Mouse (Mus musculus) adrenal gland, postnatal 25 days (tissue): ENCODE results near the gene Tmem59. TPM values are rescaled to one million over a fixed set of nuclear protein-coding genes. Genes with fewer than 3 reads are reported as not detected.
A peak's percentile ranks its signal among the peaks of the same experiment; 100 is the strongest.

ENCODE experiments used
- DNase-seq: peaks from one replicate; pipeline ENCODE4 v3.0.0; 2021; ENCODE audit warnings: mixed read lengths
- total RNA-seq: library from RNA; stranded (reverse); gene quantifications from 2 replicates; pipeline ENCODE4 v1.2.3, GENCODE M21; 2021

Gene Tmem59
- total RNA-seq, 1 experiment from 2014 or later, result 440 TPM

GRCm38 (mm10) chr4:107243365-107244333 lies 65.5 kb downstream of the Tmem59 start:
- DNase-seq, result no peak

DNA sequence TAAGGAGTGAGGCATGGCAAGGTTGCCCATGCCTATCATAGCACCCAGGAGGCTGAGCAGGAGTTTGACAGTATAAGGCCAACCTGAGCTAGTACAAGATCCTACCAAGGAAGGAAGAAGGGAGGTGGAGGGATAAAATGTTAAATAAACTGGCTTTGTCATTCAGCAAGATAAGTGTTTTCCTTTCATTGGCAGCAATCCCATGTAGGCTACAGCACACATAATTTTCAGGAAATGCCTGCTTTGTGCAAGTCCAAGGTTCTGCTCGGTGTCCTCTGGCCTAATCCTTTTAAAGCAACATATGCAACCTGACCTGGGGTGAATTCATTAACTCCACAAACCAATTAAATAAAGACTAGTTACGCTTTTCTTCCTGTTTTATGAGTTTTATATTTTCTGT lies 67.2 kb downstream of the Tmem59 start:
- no peak for DNase-seq

DNA sequence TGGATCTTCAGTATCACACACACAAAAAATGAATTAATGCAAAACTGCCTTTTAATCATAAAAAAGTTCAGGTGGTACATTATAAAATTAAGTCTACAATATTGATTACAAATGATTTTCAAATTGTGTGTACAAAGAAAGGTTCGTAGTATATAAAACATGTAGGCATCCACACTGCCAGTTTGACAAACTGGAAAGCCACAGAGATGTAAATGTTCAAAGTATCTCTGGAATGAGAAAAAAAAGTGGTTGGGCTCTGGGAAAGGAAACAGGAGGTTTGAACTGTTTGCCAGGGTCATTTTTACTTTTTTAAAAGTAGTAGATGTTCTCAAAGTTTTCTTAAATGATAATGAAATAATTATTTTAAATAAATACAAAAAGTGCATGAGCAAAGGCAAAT lies 67.8 kb downstream of the Tmem59 start:
- no peak for DNase-seq

DNA sequence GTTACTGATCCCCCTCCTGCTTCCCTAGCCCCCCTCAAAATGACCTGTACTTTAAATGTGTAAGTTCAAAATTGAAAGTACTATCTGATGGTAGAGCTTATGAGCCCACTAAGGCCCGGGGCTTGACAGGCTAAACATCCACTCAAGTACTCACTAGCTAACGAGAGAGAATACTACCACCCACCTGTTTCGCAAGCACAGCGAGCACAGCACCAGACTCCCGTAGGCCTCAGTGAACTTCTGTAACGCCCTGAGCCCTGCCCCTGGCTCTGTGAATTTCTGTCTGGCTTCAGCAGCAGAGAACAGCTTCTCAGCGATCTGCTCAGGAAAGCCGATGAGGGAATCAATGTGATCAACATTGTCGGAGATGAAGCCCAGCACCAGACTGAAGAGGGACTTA lies 68.9 kb downstream of the Tmem59 start:
- no peak for DNase-seq

GRCm38 (mm10) chr4:107248061-107248460 lies 69.9 kb downstream of the Tmem59 start:
- DNase-seq, result no peak

DNA sequence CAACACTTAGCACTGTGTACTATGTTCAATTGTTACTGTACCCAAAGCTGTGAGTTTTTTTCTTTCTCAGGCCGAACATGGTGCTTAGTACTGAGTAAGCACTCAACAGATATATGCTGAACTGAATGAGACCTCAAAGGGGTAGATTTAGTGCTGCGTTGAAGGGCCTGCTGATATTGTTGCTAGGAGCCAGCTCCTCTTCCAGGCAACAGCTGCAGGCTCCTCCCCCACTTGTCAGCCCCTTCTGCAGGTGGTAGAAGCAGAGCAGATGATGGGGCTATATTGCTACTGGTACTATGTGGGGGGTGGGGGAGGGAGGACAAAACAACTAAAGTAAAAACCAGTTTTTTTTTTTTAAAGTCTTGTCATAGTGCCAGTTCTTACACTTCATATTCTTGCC lies 71.3 kb downstream of the Tmem59 start:
- DNase-seq, result no peak

- peak; percentile 8 for DNase-seq
These were observed 72.3 kb downstream of the Tmem59 start for GRCm38 (mm10) chr4:107250494-107250893.

Other genes with a start within 250 kb of the Tmem59 start
- 92.2 and 107 TPM in 2 replicates for gene Mrpl37, start 111.5 kb upstream of the Tmem59 start, total RNA-seq
- gene Cyb5rl, start 111.4 kb upstream of the Tmem59 start, total RNA-seq, result 18.7 and 29.8 TPM in 2 replicates
- gene Cdcp2, start 81.5 kb upstream of the Tmem59 start, total RNA-seq, result not detected in 2 replicates
- gene Tceanc2, start 717 bp downstream of the Tmem59 start, total RNA-seq, result 28.9 and 34.6 TPM in 2 replicates
- gene Ldlrad1, start 30.8 kb downstream of the Tmem59 start, total RNA-seq, result 0.30 TPM in 1 of 2 replicates, not detected in the other
- 36.0 and 46.9 TPM in 2 replicates for gene Lrrc42, start 75.1 kb downstream of the Tmem59 start, total RNA-seq
- gene Hspb11, start 75.2 kb downstream of the Tmem59 start, total RNA-seq, result 18.1 and 26.8 TPM in 2 replicates
- 2.5 TPM in 1 of 2 replicates, not detected in the other for gene Dio1, start 128.8 kb downstream of the Tmem59 start, total RNA-seq
- gene Yipf1, start 136.0 kb downstream of the Tmem59 start, total RNA-seq, result 85.7 and 117 TPM in 2 replicates
- 12.3 and 14.2 TPM in 2 replicates for gene Ndc1, start 189.4 kb downstream of the Tmem59 start, total RNA-seq